Comparison of ENCODE assay signal across 41 mouse cellular contexts in the genomic region with DNA sequence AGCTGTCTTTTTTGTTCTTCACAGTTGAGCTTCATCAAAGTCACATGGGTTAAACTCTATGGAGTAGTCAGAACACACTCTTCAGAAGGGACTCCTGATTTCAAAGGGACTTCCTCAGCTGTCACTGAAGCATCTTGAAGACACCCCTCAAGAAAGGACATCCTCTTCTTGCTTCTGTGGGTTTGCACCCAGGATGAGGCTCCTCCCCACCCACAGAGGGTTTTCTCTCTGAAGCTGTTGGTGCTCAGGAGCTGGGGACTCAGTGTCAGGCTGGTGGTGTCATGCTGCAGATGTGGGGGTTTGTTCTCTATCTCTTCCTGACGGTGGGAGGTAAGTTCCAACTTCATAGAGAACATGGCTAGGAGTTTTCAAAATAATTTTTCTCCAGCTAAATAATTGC. TPM values are rescaled to one million over a fixed set of nuclear protein-coding genes. Genes with fewer than 3 reads are reported as not detected.
DNase-seq lines count a peak whose midpoint lies in the region; ATAC-seq lines count a peak whose summit lies in the region.
"Had no signal": no experiment of that assay in that cellular context is flagged by ENCODE, and none has a peak within 500 bp of the region (broad histone marks: within the 10 kb centered on the region; RNA-seq: fewer than 3 reads in every experiment).

No protein-coding gene starts in this region.

- ATAC-seq in CD4-positive, CD25-positive, alpha-beta regulatory T cell, adult 4 months: no peak
- no peak for ATAC-seq in erythroblast, adult 5-6 weeks (replicated peaks; ENCODE audit: low FRiP score, poor library complexity, severe bottlenecking)
- ATAC-seq: activated CD4-positive, CD25-positive, alpha-beta regulatory T cell, adult 4 months; forebrain, embryonic 16.5 days; hindbrain, postnatal 0 days; intestine, embryonic 16.5 days; midbrain, embryonic 16.5 days had no signal

- intact Hi-C loops in left cerebral cortex, postnatal 36 days (cut with DNase I): no loop called here

- peak; percentile 14 for DNase-seq in CD4-positive, CD25-positive, alpha-beta regulatory T cell, adult 2 months (ENCODE audit: low read depth, low spot score)
- DNase-seq in CD4-positive helper T cell, adult 2 months (ENCODE audit: low read depth, low spot score): peak; percentile 56
- DNase-seq in thymus, adult 18-20 months: peak; percentile 70 to 90
- DNase-seq in thymus, postnatal 25 days: peak; percentile 81
- DNase-seq in lung, postnatal 10 days: no peak
- no peak for DNase-seq in left cerebral cortex, postnatal 36 days (ENCODE audit: low spot score in 2 of 2)
- DNase-seq: adrenal gland, adult 2 months; adrenal gland, postnatal 36 days; cerebellum, adult 18-20 months; cerebellum, postnatal 10 days; heart, postnatal 36 days; kidney, adult 8-10 months; kidney, postnatal 4 days; lung, embryonic 14.5 days; lung, postnatal 36 days; right cerebral cortex, adult 18-20 months; spleen, adult 18-20 months had no signal

RNA-seq across cellular contexts. Expression of a gene that starts 13.5 kb away (rescaled TPM):
- not detected for polyA plus RNA-seq in CD4-positive, CD25-positive, alpha-beta regulatory T cell, adult 4 months (2017; shearing (Covaris generic))
- total RNA-seq in left cerebral cortex, postnatal 36 days (2021): not detected
- total RNA-seq in erythroblast, adult 5-6 weeks (2015; ENCODE audit: low replicate concordance): not detected in 2 replicates
- total RNA-seq in erythroblast, adult 5-6 weeks (2017; ENCODE audit: low replicate concordance): not detected in 2 replicates
- total RNA-seq: adrenal gland, adult 2 months; adrenal gland, postnatal 36 days; gastrocnemius, adult 8-10 months; granulocyte monocyte progenitor cell, adult 5-6 weeks; heart, postnatal 36 days; hindbrain, postnatal 0 days; layer of hippocampus, adult 8-10 months; left cerebral cortex, postnatal 14 days; liver, adult 2 months; megakaryocyte, adult 5-6 weeks had no signal
- polyA plus RNA-seq: activated CD4-positive, CD25-positive, alpha-beta regulatory T cell, adult 4 months; adrenal gland, adult 2 months; brain, embryonic 14.5 days; C2C12; embryonic facial prominence, embryonic 11.5 days; forebrain, embryonic 16.5 days; heart, embryonic 15.5 days; hindbrain, embryonic 12.5 days; hindbrain, postnatal 0 days; intestine, embryonic 16.5 days; kidney, postnatal 0 days; limb, embryonic 12.5 days; liver, adult 2 months; liver, embryonic 15.5 days; lung, embryonic 14.5 days; midbrain, embryonic 11.5 days; midbrain, embryonic 16.5 days; neural tube, embryonic 12.5 days; stomach, embryonic 15.5 days had no signal

RNA-seq across cellular contexts. Expression of a gene that starts 15.1 kb away (rescaled TPM):
- polyA plus RNA-seq in CD4-positive, CD25-positive, alpha-beta regulatory T cell, adult 4 months (2017; shearing (Covaris generic)): not detected
- total RNA-seq in left cerebral cortex, postnatal 36 days (2021): not detected
- total RNA-seq in erythroblast, adult 5-6 weeks (2015; ENCODE audit: low replicate concordance): not detected in 2 replicates
- not detected in 2 replicates for total RNA-seq in erythroblast, adult 5-6 weeks (2017; ENCODE audit: low replicate concordance)
- total RNA-seq: adrenal gland, adult 2 months; adrenal gland, postnatal 36 days; gastrocnemius, adult 8-10 months; granulocyte monocyte progenitor cell, adult 5-6 weeks; heart, postnatal 36 days; hindbrain, postnatal 0 days; layer of hippocampus, adult 8-10 months; left cerebral cortex, postnatal 14 days; liver, adult 2 months; megakaryocyte, adult 5-6 weeks had no signal
- polyA plus RNA-seq: activated CD4-positive, CD25-positive, alpha-beta regulatory T cell, adult 4 months; adrenal gland, adult 2 months; brain, embryonic 14.5 days; C2C12; embryonic facial prominence, embryonic 11.5 days; forebrain, embryonic 16.5 days; heart, embryonic 15.5 days; hindbrain, embryonic 12.5 days; hindbrain, postnatal 0 days; intestine, embryonic 16.5 days; kidney, postnatal 0 days; limb, embryonic 12.5 days; liver, adult 2 months; liver, embryonic 15.5 days; lung, embryonic 14.5 days; midbrain, embryonic 11.5 days; midbrain, embryonic 16.5 days; neural tube, embryonic 12.5 days; stomach, embryonic 15.5 days had no signal

RNA-seq across cellular contexts. Expression of a gene that starts 30.5 kb away (rescaled TPM):
- polyA plus RNA-seq in CD4-positive, CD25-positive, alpha-beta regulatory T cell, adult 4 months (2017; shearing (Covaris generic)): not detected
- not detected for total RNA-seq in left cerebral cortex, postnatal 36 days (2021)
- total RNA-seq in erythroblast, adult 5-6 weeks (2015; ENCODE audit: low replicate concordance): not detected in 2 replicates
- total RNA-seq in erythroblast, adult 5-6 weeks (2017; ENCODE audit: low replicate concordance): not detected in 2 replicates
- total RNA-seq: adrenal gland, adult 2 months; adrenal gland, postnatal 36 days; gastrocnemius, adult 8-10 months; granulocyte monocyte progenitor cell, adult 5-6 weeks; heart, postnatal 36 days; hindbrain, postnatal 0 days; layer of hippocampus, adult 8-10 months; left cerebral cortex, postnatal 14 days; liver, adult 2 months; megakaryocyte, adult 5-6 weeks had no signal
- polyA plus RNA-seq: activated CD4-positive, CD25-positive, alpha-beta regulatory T cell, adult 4 months; adrenal gland, adult 2 months; brain, embryonic 14.5 days; C2C12; embryonic facial prominence, embryonic 11.5 days; forebrain, embryonic 16.5 days; heart, embryonic 15.5 days; hindbrain, embryonic 12.5 days; intestine, embryonic 16.5 days; kidney, postnatal 0 days; limb, embryonic 12.5 days; liver, adult 2 months; liver, embryonic 15.5 days; lung, embryonic 14.5 days; midbrain, embryonic 11.5 days; neural tube, embryonic 12.5 days; stomach, embryonic 15.5 days had no signal

RNA-seq across cellular contexts. Expression of a gene that starts 39.6 kb away (rescaled TPM):
- polyA plus RNA-seq in CD4-positive, CD25-positive, alpha-beta regulatory T cell, adult 4 months (2017; shearing (Covaris generic)): not detected
- not detected for total RNA-seq in left cerebral cortex, postnatal 36 days (2021)
- total RNA-seq in erythroblast, adult 5-6 weeks (2015; ENCODE audit: low replicate concordance): not detected in 2 replicates
- not detected in 2 replicates for total RNA-seq in erythroblast, adult 5-6 weeks (2017; ENCODE audit: low replicate concordance)
- total RNA-seq: adrenal gland, adult 2 months; adrenal gland, postnatal 36 days; gastrocnemius, adult 8-10 months; granulocyte monocyte progenitor cell, adult 5-6 weeks; heart, postnatal 36 days; hindbrain, postnatal 0 days; layer of hippocampus, adult 8-10 months; left cerebral cortex, postnatal 14 days; liver, adult 2 months; megakaryocyte, adult 5-6 weeks had no signal
- polyA plus RNA-seq: activated CD4-positive, CD25-positive, alpha-beta regulatory T cell, adult 4 months; adrenal gland, adult 2 months; brain, embryonic 14.5 days; C2C12; embryonic facial prominence, embryonic 11.5 days; forebrain, embryonic 16.5 days; heart, embryonic 15.5 days; hindbrain, embryonic 12.5 days; hindbrain, postnatal 0 days; intestine, embryonic 16.5 days; kidney, postnatal 0 days; limb, embryonic 12.5 days; liver, adult 2 months; liver, embryonic 15.5 days; lung, embryonic 14.5 days; midbrain, embryonic 11.5 days; midbrain, embryonic 16.5 days; neural tube, embryonic 12.5 days; stomach, embryonic 15.5 days had no signal

RNA-seq across cellular contexts. Expression of a gene that starts 48.7 kb away (rescaled TPM):
- polyA plus RNA-seq in CD4-positive, CD25-positive, alpha-beta regulatory T cell, adult 4 months (2017; shearing (Covaris generic)): not detected
- not detected for total RNA-seq in left cerebral cortex, postnatal 36 days (2021)
- not detected in 2 replicates for total RNA-seq in erythroblast, adult 5-6 weeks (2015; ENCODE audit: low replicate concordance)
- total RNA-seq in erythroblast, adult 5-6 weeks (2017; ENCODE audit: low replicate concordance): not detected in 2 replicates
- total RNA-seq: adrenal gland, adult 2 months; adrenal gland, postnatal 36 days; gastrocnemius, adult 8-10 months; granulocyte monocyte progenitor cell, adult 5-6 weeks; heart, postnatal 36 days; hindbrain, postnatal 0 days; layer of hippocampus, adult 8-10 months; left cerebral cortex, postnatal 14 days; liver, adult 2 months; megakaryocyte, adult 5-6 weeks had no signal
- polyA plus RNA-seq: activated CD4-positive, CD25-positive, alpha-beta regulatory T cell, adult 4 months; adrenal gland, adult 2 months; brain, embryonic 14.5 days; C2C12; embryonic facial prominence, embryonic 11.5 days; forebrain, embryonic 16.5 days; heart, embryonic 15.5 days; hindbrain, embryonic 12.5 days; hindbrain, postnatal 0 days; intestine, embryonic 16.5 days; kidney, postnatal 0 days; limb, embryonic 12.5 days; liver, adult 2 months; liver, embryonic 15.5 days; lung, embryonic 14.5 days; midbrain, embryonic 11.5 days; neural tube, embryonic 12.5 days; stomach, embryonic 15.5 days had no signal

Comparison
In these comparisons a context has a peak if more than half of its experiments do, and no peak if none do; other contexts are left out.
1. DNase-seq: peak in CD4-positive, CD25-positive, alpha-beta regulatory T cell, adult 2 months (single experiment), CD4-positive helper T cell, adult 2 months (single experiment), thymus, adult 18-20 months (2 of 2) and thymus, postnatal 25 days (single experiment); none in lung, postnatal 10 days (single experiment) and left cerebral cortex, postnatal 36 days (0 of 2).